Mouse (Mus musculus) kidney, postnatal 4 days (tissue): ENCODE measurements around the gene Spint5.
"Not testable (repeated sequence)": the region's sequence is repeated elsewhere in the genome, so short reads cannot be mapped to it uniquely, and the experiment has no call there.

ENCODE experiments used
- DNase-seq, 2 experiments: peaks; one replicate each; pipeline ENCODE4 v3.0.0; 2021; ENCODE audit warnings: mixed read lengths in 2 of 2

Gene Spint5

DNA sequence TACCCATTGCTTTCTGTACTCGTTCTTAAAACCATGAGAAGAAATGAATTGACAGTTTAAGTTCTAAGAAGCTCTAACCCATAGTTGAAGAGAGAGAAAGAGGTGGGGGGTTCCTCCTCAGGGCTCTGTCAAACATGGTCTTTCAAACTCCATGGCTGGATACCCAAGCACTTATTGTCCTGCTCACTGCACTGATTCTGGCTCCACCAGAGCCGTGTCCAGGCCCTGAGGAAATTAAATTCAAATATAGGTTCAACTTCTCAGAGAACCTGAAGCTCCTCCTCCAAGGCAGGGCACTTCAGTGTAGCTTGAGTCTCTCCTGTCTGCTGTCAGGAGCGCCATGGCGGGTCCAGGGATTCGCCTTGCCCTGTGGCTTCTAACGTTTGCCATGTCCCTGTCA is at the start of gene Spint5:
Gene Spint5, plus strand, starts transcription at position 301 of the 400 bp plus-strand sequence.
- no peak for DNase-seq

DNA sequence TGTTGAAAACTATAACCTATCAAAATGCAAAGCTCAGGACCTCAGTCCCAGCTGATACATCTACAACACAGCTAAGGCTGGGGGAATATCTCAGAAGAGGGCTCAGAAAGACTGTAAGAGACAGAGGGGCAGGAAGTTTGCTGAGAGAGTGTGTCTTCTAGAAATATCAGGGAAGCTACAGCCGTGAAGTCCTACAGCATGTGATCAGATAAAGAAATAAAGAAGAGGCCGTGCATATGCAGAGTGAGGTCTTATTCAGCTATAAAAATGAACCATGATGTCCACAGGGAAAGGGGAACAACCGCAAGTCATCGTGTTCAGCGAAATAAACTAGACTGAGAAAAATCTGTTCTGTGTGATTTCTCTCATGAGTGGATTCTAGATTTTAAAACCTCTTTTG is 44.8 kb upstream of the Spint5 start:
- no peak for DNase-seq

DNA sequence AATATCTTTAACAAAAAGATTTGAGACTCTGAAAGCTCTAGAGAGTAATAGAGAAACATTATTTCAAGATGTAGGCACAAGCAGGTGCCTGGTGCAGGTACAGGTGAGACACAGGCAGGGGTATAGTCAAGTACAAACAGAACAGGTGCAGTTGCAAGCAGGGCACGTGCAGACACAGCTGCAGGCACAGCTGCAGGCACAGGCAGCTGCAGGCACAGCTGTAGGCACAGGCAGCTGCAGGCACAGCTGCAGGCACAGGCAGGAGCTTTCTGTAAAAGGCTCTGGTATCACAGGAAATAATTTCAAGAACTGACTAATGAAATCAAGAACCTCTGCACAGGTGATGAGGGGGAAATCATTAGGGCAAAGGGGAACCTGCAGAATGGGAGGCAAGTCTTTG is 44.2 kb upstream of the Spint5 start:
- no peak for DNase-seq

GRCm38 (mm10) chr2:164673987-164674386 is 41.1 kb upstream of the Spint5 start, which contains the start of gene Wfdc11:
Gene Wfdc11, minus strand, starts transcription at chr2:164674087.
- DNase-seq, result no peak

DNA sequence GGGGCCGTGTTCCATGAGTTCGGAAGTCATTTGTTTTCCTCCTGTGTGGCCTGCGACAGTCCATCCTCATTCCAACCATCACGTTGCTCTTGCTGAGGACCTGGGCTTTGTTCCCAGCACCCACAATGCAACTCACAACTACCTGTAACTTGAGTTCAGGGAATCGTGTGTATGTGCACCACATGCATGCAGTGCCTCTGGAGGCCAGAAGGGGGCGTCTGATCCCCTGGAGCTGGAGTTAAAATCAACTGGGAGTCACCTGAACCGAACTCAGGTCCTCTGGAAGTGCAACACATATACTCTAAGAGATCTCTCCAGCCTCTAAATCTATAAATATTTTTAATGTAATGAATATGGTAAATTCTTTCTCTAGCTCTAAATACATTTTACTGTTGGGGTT is 39.0 kb upstream of the Spint5 start:
- no peak for DNase-seq

DNA sequence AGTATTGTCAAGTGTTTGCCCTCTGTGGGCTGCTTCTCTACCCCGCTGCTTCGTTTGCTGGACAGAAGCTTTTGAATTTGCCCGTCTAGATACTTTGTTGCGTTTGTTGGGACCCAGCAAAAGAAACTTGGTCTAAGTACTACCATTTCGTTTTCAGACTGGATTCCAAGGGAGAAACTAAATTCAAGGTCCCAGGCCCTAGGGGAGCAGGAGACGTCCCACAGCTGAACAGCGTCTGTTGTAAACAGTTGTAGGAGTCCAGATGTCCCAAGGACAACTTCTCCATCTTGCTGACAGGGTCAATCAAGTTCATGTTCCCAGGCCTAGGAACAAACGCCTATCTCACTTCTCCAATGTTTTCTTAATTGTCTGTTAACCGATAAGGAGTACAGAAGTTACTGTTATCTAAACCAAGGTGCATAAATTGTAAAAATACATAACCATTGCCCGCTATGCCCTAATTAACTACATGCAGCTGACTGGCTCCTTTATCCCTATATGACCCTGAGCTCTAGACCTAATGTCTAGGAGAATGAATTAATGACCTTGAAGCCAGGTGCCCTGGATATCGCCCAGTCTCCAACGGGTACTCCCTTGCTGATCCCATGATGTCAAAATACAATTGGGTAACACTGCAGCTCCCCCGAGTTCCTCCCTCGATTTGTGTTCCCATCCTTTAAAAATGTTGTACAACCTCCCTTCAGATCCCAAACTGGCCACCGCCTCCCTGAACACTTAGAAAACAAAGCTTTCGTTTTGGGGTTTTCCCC is 38.0 kb upstream of the Spint5 start:
- DNase-seq, result no peak

DNA sequence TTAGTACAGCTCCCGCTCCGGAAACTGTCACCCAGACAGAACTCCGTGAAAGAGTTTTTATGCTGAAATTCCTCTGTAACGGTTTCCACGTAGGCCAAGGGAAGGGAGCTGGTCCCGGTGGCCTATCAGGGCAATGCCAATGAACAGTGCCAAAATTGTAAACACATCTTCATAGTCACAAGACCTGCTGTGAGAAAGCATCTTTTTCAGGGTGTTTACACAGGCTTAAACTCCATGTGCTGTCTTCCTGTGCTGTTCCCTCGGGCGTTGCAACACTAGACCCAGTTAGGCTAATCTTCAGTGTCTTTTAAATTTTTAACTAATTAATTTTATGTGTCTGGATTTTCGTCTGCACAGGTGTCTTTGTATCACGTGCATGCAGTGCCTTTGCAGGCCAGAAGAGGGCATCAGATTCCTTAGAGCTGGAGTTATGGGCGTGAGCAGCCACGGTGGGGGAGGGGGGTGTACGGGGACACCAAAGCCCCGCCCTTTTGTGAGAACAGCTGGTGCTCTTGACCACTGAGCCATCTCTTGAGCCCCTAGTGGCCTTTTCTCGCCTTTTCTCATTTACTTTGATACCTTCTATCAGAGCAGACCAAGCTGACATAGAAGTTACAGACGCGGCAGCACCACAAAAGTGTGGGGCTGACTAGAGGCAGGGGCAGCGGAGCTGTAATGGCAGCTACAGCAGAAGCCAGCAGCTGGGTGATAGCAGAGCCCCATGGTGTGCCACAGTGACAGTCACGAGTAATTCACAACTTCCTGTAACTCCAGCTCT is 36.1 kb upstream of the Spint5 start:
- peak; percentile 88 to 93 for DNase-seq

DNA sequence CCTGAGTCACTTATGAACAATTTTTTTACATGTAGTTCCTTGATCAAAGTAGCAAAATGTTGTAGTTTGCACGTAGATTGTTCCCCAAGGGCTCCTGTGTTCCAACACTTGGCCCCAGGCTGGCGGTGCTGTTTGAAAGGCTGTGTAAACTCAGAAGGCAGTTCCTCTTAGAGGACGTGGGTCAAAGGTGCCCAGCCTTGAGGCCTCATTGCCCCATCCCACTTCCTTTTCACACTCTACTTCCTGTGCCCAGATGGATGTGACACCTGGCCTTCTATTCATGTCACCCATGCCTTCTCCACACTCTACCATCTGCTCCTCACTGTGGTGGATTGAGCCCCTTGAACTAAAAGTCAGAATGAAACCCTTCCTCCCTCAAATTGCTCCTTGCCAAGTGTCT is 35.2 kb upstream of the Spint5 start:
- DNase-seq, result no peak

- DNase-seq, result no peak
Observed at GRCm38 (mm10) chr2:164684807-164685206, 30.3 kb upstream of the Spint5 start, which contains the start of gene Wfdc13. Gene Wfdc13, plus strand, starts transcription at chr2:164685107.

DNA sequence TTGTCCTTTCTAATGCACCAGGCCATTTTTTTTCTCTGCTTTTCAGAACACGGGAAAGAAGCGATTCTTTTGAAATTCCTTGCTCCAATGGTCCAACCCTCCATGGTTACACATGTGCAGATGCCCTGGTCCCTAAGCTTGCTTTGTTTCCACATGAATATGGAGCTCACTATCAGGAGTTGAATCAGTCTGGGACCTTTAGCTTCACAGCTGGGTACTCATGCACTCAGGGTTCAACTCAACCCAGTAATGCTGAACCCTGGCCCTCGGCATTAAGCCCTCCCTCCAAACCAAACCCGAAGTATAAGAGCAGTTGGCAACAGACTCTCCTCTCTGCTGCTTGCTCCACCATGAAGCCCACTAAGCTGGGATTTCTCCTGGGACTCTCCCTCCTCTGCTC is 16.9 kb upstream of the Spint5 start, which contains the start of gene Spint4:
Gene Spint4, plus strand, starts transcription at position 301 of the 400 bp plus-strand sequence.
- DNase-seq, result no peak

DNA sequence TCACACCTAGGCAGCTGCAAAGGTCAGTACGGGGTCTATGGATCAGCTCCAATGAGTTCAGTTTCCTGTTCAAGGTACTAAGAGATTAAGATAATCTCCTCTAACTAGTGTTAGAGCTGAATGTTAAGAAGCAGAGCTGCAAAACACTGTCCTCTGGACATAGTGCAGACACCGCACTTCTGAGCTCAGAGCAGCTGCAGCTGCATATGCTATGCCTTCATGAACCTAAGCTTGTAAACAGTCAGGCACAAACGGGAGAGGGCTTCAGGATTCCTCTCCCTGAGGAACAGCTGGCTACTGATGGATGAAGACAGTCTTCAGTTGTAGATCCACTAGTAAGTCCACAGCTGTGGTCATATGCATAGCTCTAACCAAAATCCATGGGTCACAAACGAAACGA is 14.1 kb upstream of the Spint5 start:
- no peak for DNase-seq

DNA sequence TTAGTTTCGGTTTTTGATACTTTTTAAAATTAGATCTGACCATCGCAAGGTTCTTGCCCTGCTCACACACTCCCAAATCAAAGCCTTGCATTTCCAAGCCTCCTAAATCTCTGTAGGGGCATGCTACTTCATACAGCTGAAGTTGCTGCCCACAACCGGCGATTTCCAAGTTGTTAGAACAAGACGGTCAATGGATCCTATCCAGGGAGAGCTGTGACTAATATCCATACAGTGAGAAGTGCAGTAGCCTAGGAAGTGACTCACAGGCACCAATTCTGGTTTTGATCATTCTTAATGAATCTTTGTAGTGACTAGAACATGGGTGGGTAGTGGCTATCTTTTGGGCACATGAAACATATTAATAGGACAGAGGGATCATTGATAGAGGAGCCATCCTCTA is 13.3 kb upstream of the Spint5 start:
- DNase-seq, result no peak

DNA sequence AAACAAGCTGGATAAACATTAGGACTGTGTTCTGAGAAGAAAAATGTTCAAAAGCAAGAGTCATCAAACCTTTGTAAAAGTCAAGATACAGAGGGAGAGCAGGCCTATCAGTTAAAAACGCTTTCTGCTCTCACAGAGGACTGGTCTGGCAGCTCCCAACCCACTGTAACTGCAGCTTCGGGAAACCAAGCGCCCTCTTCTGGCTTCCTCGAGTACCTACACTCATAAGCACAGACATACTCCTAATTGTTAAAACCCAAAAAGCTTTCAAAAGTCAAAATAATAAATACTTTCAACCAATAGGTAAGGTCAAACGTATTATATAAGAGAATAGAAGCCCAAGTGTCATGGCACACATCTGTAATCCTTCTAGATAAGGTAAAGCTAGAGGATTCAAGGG is 10.9 kb upstream of the Spint5 start:
- no peak for DNase-seq

DNA sequence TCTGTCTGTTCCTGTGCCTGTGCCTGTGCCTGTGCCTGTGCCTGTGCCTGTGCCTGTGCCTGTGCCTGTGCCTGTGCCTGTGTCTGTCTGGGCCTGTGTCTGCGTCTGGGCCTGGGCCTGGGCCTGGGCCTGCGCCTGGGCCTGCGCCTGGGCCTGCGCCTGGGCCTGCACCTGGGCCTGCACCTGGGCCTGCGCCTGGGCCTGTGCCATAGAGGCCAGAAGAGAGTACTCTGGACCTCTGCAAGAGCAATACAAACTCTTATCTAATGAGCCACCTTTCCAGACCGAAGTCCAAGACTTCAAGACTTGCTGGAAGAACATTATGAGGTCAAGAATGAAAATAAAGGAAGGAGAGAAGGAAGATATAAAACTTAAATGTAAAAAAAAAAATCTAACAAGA is 9.8 kb upstream of the Spint5 start:
- DNase-seq, result no peak

DNA sequence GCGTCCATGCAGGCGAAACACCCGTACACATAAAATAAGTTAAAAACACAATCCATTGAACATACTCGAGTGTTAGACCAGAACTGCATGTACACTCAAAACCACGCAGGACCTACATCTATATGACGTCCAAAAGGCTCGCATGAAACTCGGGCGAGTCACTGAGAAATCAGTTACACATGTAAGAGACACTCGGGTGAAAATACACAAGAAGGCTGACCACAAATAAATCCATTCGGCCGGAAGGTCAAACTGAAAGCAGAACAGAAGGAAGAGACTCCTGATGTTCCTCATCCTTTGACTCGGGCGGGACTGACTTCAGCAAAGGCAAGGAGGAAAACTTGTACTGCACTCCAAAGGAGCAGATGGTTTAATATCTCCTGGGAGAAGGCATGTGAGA is 9.1 kb upstream of the Spint5 start:
- DNase-seq, result no peak

- not testable (repeated sequence) for DNase-seq
Observed at GRCm38 (mm10) chr2:164716194-164716786, 1.2 kb downstream of the Spint5 start.

DNA sequence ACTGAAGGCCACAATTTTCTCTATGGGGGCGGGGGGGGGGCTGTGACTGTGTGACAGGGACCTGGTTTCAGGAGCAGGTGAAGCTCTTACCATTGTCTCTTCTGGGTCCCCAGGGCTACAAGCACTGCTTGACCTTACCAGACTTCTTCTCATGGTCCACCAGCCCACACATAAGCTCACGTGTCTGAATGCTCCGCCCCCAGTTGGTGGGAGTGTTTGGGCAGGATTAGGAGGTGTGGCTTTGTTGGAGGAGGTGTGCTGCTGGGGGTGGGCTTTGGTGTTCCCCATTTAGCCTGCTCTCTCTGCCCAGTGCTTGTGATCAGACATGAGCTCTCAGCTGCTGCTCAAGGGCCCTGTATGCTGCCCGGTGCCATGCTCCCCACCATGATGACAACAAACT is 8.2 kb downstream of the Spint5 start:
- no peak for DNase-seq

GRCm38 (mm10) chr2:164725895-164726619 is 11.0 kb downstream of the Spint5 start:
- peak; percentile 84 to 87 for DNase-seq

DNA sequence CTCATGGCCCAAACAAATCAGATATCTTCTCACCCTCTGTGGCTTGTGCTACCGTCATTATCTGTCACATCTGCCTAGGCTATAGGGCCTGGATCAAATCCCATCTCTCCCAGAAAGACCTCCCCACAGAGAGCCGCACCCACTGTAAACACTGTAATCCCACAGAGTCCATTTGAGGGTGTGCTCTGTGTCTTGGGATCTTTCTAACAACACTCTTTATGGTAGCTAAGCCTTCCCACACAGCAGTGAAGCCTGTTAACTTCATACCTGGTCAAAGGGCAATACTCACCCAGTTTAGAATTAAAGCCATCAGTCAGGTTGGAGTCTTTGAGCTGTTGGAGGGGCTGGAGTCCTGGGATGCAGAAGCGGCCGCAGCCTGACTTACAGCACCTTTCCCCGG is 16.6 kb downstream of the Spint5 start:
- no peak for DNase-seq

GRCm38 (mm10) chr2:164733259-164733658 is 18.2 kb downstream of the Spint5 start:
- DNase-seq, result no peak

GRCm38 (mm10) chr2:164734839-164735238 is 19.7 kb downstream of the Spint5 start:
- DNase-seq, result no peak

- DNase-seq, result no peak
Observed at GRCm38 (mm10) chr2:164735446-164735845, 20.3 kb downstream of the Spint5 start.
